14 mouse cellular contexts compared by ENCODE assay signal in the genomic region with DNA sequence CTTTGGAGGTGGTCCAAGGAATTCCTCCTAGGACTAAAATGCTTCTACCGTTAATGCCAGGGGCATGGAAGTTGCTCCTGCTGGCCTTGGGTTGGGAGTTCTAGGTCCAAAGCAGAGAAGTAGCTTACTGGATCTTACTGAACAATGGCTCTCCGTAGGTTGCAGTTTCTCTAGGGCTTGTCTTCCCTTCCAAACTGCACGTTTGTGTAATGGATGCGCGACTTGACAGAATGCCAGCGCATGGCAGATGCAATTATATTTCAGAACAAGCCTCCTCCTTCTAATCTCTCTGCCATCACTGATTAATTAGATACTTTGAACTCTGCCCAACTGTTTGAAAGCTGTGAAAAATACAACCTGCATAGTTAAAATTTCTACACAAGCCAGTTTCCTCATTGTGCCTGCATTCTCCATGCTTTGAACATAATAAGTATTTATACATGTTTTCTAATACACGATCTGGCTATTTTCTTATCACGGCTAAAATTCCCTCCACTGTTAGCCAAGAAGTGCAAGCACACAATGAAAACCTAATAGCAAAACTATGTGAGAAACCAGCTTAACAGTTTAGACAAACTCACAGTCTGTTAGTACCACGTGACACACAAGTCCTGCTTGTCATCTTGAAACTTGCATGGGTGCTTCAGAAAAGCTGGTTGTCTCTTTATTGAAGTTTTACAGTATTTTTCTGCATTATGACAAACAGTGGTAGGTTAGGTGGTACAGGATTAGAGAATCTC. TPM values are rescaled to one million over a fixed set of nuclear protein-coding genes. Genes with fewer than 3 reads are reported as not detected.
DNase-seq lines count a peak whose midpoint lies in the region; ATAC-seq and TF ChIP-seq lines count a peak whose summit lies in the region.
"Had no signal": no experiment of that assay in that cellular context is flagged by ENCODE, and none has a peak within 500 bp of the region (broad histone marks: within the 10 kb centered on the region; RNA-seq: fewer than 3 reads in every experiment).

No protein-coding gene starts in this region.

- no peak for TF ChIP-seq CTCF in kidney, adult 2 months (conservative IDR thresholded peaks at IDR 0.05; ENCODE audit: insufficient read depth, insufficient read length, low read depth, low read length)

- no peak for ATAC-seq in lung, embryonic 15.5 days (ENCODE audit: borderline replicate concordance, extremely low read depth, low FRiP score, low TSS enrichment)
- ATAC-seq: intestine, embryonic 16.5 days had no signal

- 45% methylated on average over 9 of the region's 9 CpGs for WGBS in lung, embryonic 15.5 days
- WGBS in kidney, adult 2 months: 43% methylated on average over 9 of the region's 9 CpGs

- no peak overlapping the region for H3K9ac ChIP-seq in lung, embryonic 15.5 days
- H3K9ac ChIP-seq: liver, embryonic 13.5 days had no signal

- no peak overlapping the region for H3K4me2 ChIP-seq in lung, embryonic 15.5 days
- H3K4me2 ChIP-seq: liver, embryonic 13.5 days had no signal

- peak overlapping the region; percentile 16; the same call in 1 of the 2 replicates for H3K27ac ChIP-seq in lung, embryonic 15.5 days
- peak overlapping the region; percentile 32; the same call in 1 of the 2 replicates for H3K27ac ChIP-seq in kidney, adult 2 months (ENCODE audit: insufficient read depth, low read depth, low read length)
- H3K27ac ChIP-seq: heart, adult 2 months; liver, embryonic 13.5 days had no signal

- H3K36me3 ChIP-seq in lung, embryonic 15.5 days: no peaks in the 10 kb centered on the region
- no peaks in the 10 kb centered on the region for H3K36me3 ChIP-seq in kidney, adult 2 months (ENCODE audit: control insufficient read depth, insufficient read depth, low read length)

- TF ChIP-seq POLR2A in kidney, adult 2 months (IDR thresholded peaks at IDR 0.05; ENCODE audit: low read depth, low read length): no peak

- H3K4me3 ChIP-seq in lung, embryonic 15.5 days: no peak overlapping the region
- H3K4me3 ChIP-seq in kidney, adult 2 months (ENCODE audit: insufficient read depth, low read depth, low read length): no peak overlapping the region
- H3K4me3 ChIP-seq: erythroblast, embryonic 14.5 days; heart, adult 2 months; liver, embryonic 13.5 days had no signal

- no peaks in the 10 kb centered on the region for H3K9me3 ChIP-seq in lung, embryonic 15.5 days
- H3K9me3 ChIP-seq: liver, embryonic 13.5 days had no signal

- H3K27me3 ChIP-seq in lung, embryonic 15.5 days: no peaks in the 10 kb centered on the region
- no peaks in the 10 kb centered on the region for H3K27me3 ChIP-seq in kidney, adult 2 months (replicated peaks; ENCODE audit: control insufficient read depth, insufficient read depth, low read length)
- H3K27me3 ChIP-seq: liver, embryonic 13.5 days had no signal

- peak; percentile 41 to 59 for DNase-seq in cerebellum, postnatal 14 days
- no peak for DNase-seq in cerebellum, adult 9-11 months
- no peak for DNase-seq in lung, postnatal 36 days
- DNase-seq in kidney, adult 2 months: peak; percentile 72
- peak; percentile 72 for DNase-seq in layer of hippocampus, adult 9-11 months
- no peak for DNase-seq in frontal cortex, adult 2 months (ENCODE audit: extremely low spot score in 1 of 2, low spot score in 1 of 2)
- DNase-seq in right cerebral cortex, postnatal 36 days (ENCODE audit: low spot score in 2 of 2): no peak
- DNase-seq: adrenal gland, adult 8-10 months; cerebellum, adult 9-10 months; heart, adult 2 months; liver, embryonic 13.5 days had no signal

- H3K4me1 ChIP-seq in lung, embryonic 15.5 days: peaks cover 7% of the 10 kb centered on the region
- H3K4me1 ChIP-seq in kidney, adult 2 months (ENCODE audit: control insufficient read depth, insufficient read depth, low read length): peaks cover 22% of the 10 kb centered on the region
- H3K4me1 ChIP-seq: liver, embryonic 13.5 days had no signal

RNA-seq across cellular contexts. Expression of gene Has3, which starts 53.4 kb away (rescaled TPM):
- 0.15 and 0.23 TPM in 2 replicates for polyA plus RNA-seq in lung, embryonic 15.5 days (2015; fragmentation: Nextera tagmentation; extraction: Ambion mirVana)
- 0.72 and 0.98 TPM in 2 replicates for polyA plus RNA-seq in kidney, adult 2 months (2012; rRNA removed)
- polyA plus RNA-seq in frontal cortex, adult 2 months (2012; rRNA removed): 0.78 and 0.90 TPM in 2 replicates
- polyA plus RNA-seq: erythroblast, embryonic 14.5 days had no signal

Comparison
In these comparisons a context has a peak if more than half of its experiments do, and no peak if none do; other contexts are left out.
1. DNase-seq: peak in cerebellum, postnatal 14 days (2 of 2), kidney, adult 2 months (single experiment) and layer of hippocampus, adult 9-11 months (single experiment); none in cerebellum, adult 9-11 months (single experiment), lung, postnatal 36 days (single experiment), frontal cortex, adult 2 months (0 of 2) and right cerebral cortex, postnatal 36 days (0 of 2).